Mouse (Mus musculus) gastrocnemius, adult 2 months (tissue): Measurements from ENCODE around the gene Fem1b. TPM values are rescaled to one million over a fixed set of nuclear protein-coding genes. Genes with fewer than 3 reads are reported as not detected.

Source experiments
- DNase-seq: peaks from one replicate; pipeline ENCODE4 v3.0.0; 2022
- H3K27ac ChIP-seq: fragments of 200-600 bp; 2 replicates; pipeline ENCODE4 v1.8.1; 2022; ENCODE audit warnings: mild to moderate bottlenecking
- H3K4me3 ChIP-seq: fragments of 200-600 bp; 2 replicates; pipeline ENCODE4 v1.8.1; 2022; ENCODE audit warnings: mild to moderate bottlenecking, moderate library complexity
- CTCF ChIP-seq: fragments of 200-600 bp; IDR thresholded peaks from 2 replicates; pipeline ENCODE4 v1.8.1; 2022; ENCODE audit warnings: antibody characterized with exemption, mild to moderate bottlenecking, moderate library complexity
- intact Hi-C: fragments of 180-260 bp; cut with DNase I; formaldehyde crosslinking; loops from one replicate; pipeline ENCODE4 v1.15.1; 2025
- total RNA-seq, 2 experiments: library from RNA; stranded (reverse); gene quantifications; 2 replicates each; pipeline ENCODE4 v1.2.3; 2021

The Fem1b gene
- total RNA-seq, 2 experiments from 2014 or later, result 13.6 to 15.8 TPM

GRCm38 (mm10) chr9:62759601-62760000 lies 52.1 kb downstream of the Fem1b start:
- no peak for DNase-seq
- H3K27ac ChIP-seq, result no peak overlapping the region
- no peak overlapping the region for H3K4me3 ChIP-seq
- intact Hi-C loops, result no loop called here
- TF ChIP-seq CTCF, result peak; percentile 27; the same call in 1 of the 2 replicates

GRCm38 (mm10) chr9:62758288-62758687 lies 53.4 kb downstream of the Fem1b start:
- intact Hi-C loops, result no loop called here
- Histone ChIP-seq H3K27ac (no peak overlapping the region), H3K4me3 (no peak overlapping the region)
- no peak for DNase-seq
- no peak for TF ChIP-seq CTCF

GRCm38 (mm10) chr9:62750381-62750780 lies 61.4 kb downstream of the Fem1b start:
- DNase-seq, result no peak
- intact Hi-C loops, result no loop called here
- Histone ChIP-seq H3K27ac (no peak overlapping the region), H3K4me3 (no peak overlapping the region)
- TF ChIP-seq CTCF, result no peak

GRCm38 (mm10) chr9:62749666-62750065 lies 62.1 kb downstream of the Fem1b start:
- H3K27ac ChIP-seq, result no peak overlapping the region
- intact Hi-C loops, result no loop called here
- no peak overlapping the region for H3K4me3 ChIP-seq
- DNase-seq, result peak; percentile 48
- TF ChIP-seq CTCF, result no peak

- Histone ChIP-seq H3K27ac (no peak overlapping the region), H3K4me3 (no peak overlapping the region)
- no peak for DNase-seq
- TF ChIP-seq CTCF, result no peak
- intact Hi-C loops, result no loop called here
Observed at GRCm38 (mm10) chr9:62746646-62747045, 65.1 kb downstream of the Fem1b start.

- Histone ChIP-seq H3K4me3 (no peak overlapping the region), H3K27ac (no peak overlapping the region)
- intact Hi-C loops, result no loop called here
- no peak for DNase-seq
- TF ChIP-seq CTCF, result peak; percentile 66
Observed at GRCm38 (mm10) chr9:62744558-62745275, 67.0 kb downstream of the Fem1b start.

Other genes with a start within 250 kb of the Fem1b start
- gene Itga11, start 134.1 kb downstream of the Fem1b start, total RNA-seq, result 1 to 10 TPM; 3.2 to 5.1 TPM
- 10 to 100 TPM; 17.5 to 20.7 TPM for gene Cln6, start 26.9 kb upstream of the Fem1b start, total RNA-seq
- gene Calml4, start 46.1 kb upstream of the Fem1b start, total RNA-seq, result 1 to 10 TPM in 1 of 2 experiments, under 1 TPM in 1; 0.99 to 1.1 TPM
- gene Pias1, start 176.0 kb upstream of the Fem1b start, total RNA-seq, result 10 to 100 TPM; 19.6 to 20.4 TPM